Mouse (Mus musculus) embryonic fibroblast, embryonic 13.5 days (primary cell): ENCODE measurements around the gene Ctbp2. TPM values are rescaled to one million over a fixed set of nuclear protein-coding genes. Genes with fewer than 3 reads are reported as not detected.

Source experiments
- H3K27ac ChIP-seq: 2 replicates; pipeline ENCODE4 v1.5.1; 2012; ENCODE audit warnings: low read length, control low read depth, inconsistent platforms; ENCODE audit not compliant: insufficient read depth
- H3K4me1 ChIP-seq: 2 replicates; pipeline ENCODE4 v1.6.1; 2011; ENCODE audit warnings: low read length; ENCODE audit not compliant: control insufficient read depth, insufficient read depth
- H3K4me3 ChIP-seq: 2 replicates; pipeline ENCODE4 v1.5.1; 2011; ENCODE audit warnings: mild to moderate bottlenecking, control low read depth, low read length; ENCODE audit not compliant: insufficient read depth
- CTCF ChIP-seq: IDR thresholded peaks from 2 replicates; pipeline ENCODE4 v1.5.1; 2011; ENCODE audit warnings: mild to moderate bottlenecking, control low read depth, low read length, moderate library complexity, borderline replicate concordance; ENCODE audit not compliant: insufficient read depth
- POLR2A ChIP-seq: IDR thresholded peaks from 2 replicates; pipeline ENCODE4 v1.6.1; 2011; ENCODE audit warnings: low read depth, mild to moderate bottlenecking, control low read depth, low read length, moderate library complexity
- polyA plus RNA-seq: library from polyadenylated mRNA; stranded (reverse); fragments of >200 nt; gene quantifications from 2 replicates; pipeline ENCODE4 v1.2.4, GENCODE M21; 2011; ENCODE audit warnings: low read depth; ENCODE audit not compliant: missing spikeins, insufficient read length

Gene Ctbp2
- polyA plus RNA-seq, 1 experiment, result 56.4 TPM

GRCm38 (mm10) chr7:133012637-133013366 is 111.4 kb downstream of the Ctbp2 start:
- H3K27ac ChIP-seq, result peak overlapping the region; percentile 59
- no peak overlapping the region for H3K4me3 ChIP-seq
- no peak for TF ChIP-seq CTCF
- no peak for TF ChIP-seq POLR2A
- peaks cover 13% of the 10 kb centered on the region for H3K4me1 ChIP-seq

GRCm38 (mm10) chr7:133011611-133012010 is 112.5 kb downstream of the Ctbp2 start:
- Histone ChIP-seq H3K27ac (no peak overlapping the region), H3K4me1 (peaks cover 19% of the 10 kb centered on the region)
- no peak for TF ChIP-seq CTCF
- no peak for TF ChIP-seq POLR2A

GRCm38 (mm10) chr7:133011191-133011590 is 113.0 kb downstream of the Ctbp2 start:
- peaks cover 19% of the 10 kb centered on the region for H3K4me1 ChIP-seq

More at GRCm38 (mm10) chr7:133011611-133012010, 112.5 kb downstream of the Ctbp2 start:
- no peak overlapping the region for H3K4me3 ChIP-seq

GRCm38 (mm10) chr7:133010477-133010876 is 113.7 kb downstream of the Ctbp2 start:
- Histone ChIP-seq H3K27ac (no peak overlapping the region), H3K4me1 (peaks cover 19% of the 10 kb centered on the region), H3K4me3 (no peak overlapping the region)
- TF ChIP-seq CTCF, result no peak

More at GRCm38 (mm10) chr7:133011191-133011590, 113.0 kb downstream of the Ctbp2 start:
- Histone ChIP-seq H3K4me3 (no peak overlapping the region), H3K27ac (no peak overlapping the region)
- TF ChIP-seq CTCF (no peak), POLR2A (no peak)

- Histone ChIP-seq H3K4me3 (no peak overlapping the region), H3K4me1 (peaks cover 19% of the 10 kb centered on the region), H3K27ac (no peak overlapping the region)
- TF ChIP-seq CTCF (no peak), POLR2A (no peak)
Observed at GRCm38 (mm10) chr7:133009676-133010075, 114.5 kb downstream of the Ctbp2 start.

GRCm38 (mm10) chr7:133008663-133009062 is 115.5 kb downstream of the Ctbp2 start:
- Histone ChIP-seq H3K4me3 (no peak overlapping the region), H3K4me1 (peaks cover 19% of the 10 kb centered on the region), H3K27ac (no peak overlapping the region)
- no peak for TF ChIP-seq POLR2A
- no peak for TF ChIP-seq CTCF

- TF ChIP-seq POLR2A (no peak), CTCF (no peak)
- Histone ChIP-seq H3K4me3 (no peak overlapping the region), H3K27ac (peak overlapping the region; percentile 2; the same call in 1 of the 2 replicates), H3K4me1 (peaks cover 14% of the 10 kb centered on the region)
Observed at GRCm38 (mm10) chr7:133007343-133007742, 116.8 kb downstream of the Ctbp2 start.

GRCm38 (mm10) chr7:133005772-133006171 is 118.4 kb downstream of the Ctbp2 start:
- peaks cover 9% of the 10 kb centered on the region for H3K4me1 ChIP-seq
- no peak overlapping the region for H3K27ac ChIP-seq
- no peak overlapping the region for H3K4me3 ChIP-seq
- no peak for TF ChIP-seq POLR2A
- TF ChIP-seq CTCF, result no peak

GRCm38 (mm10) chr7:133003421-133003820 is 120.7 kb downstream of the Ctbp2 start:
- Histone ChIP-seq H3K27ac (no peak overlapping the region), H3K4me3 (no peak overlapping the region), H3K4me1 (peaks cover 7% of the 10 kb centered on the region)
- TF ChIP-seq CTCF, result peak; percentile 78; the same call in 1 of the 2 replicates
- no peak for TF ChIP-seq POLR2A

GRCm38 (mm10) chr7:133002271-133002670 is 121.9 kb downstream of the Ctbp2 start:
- Histone ChIP-seq H3K27ac (no peak overlapping the region), H3K4me1 (peaks cover 7% of the 10 kb centered on the region), H3K4me3 (no peak overlapping the region)
- no peak for TF ChIP-seq POLR2A
- TF ChIP-seq CTCF, result no peak

GRCm38 (mm10) chr7:133001388-133001787 is 122.8 kb downstream of the Ctbp2 start:
- Histone ChIP-seq H3K4me1 (0 out of 2 replicates have a peak, but pooled peaks cover 2% of the 10 kb centered on the region), H3K4me3 (no peak overlapping the region), H3K27ac (no peak overlapping the region)
- TF ChIP-seq CTCF, result no peak
- TF ChIP-seq POLR2A, result no peak
